ENCODE assay signal across 25 mouse cellular contexts in the genomic region with DNA sequence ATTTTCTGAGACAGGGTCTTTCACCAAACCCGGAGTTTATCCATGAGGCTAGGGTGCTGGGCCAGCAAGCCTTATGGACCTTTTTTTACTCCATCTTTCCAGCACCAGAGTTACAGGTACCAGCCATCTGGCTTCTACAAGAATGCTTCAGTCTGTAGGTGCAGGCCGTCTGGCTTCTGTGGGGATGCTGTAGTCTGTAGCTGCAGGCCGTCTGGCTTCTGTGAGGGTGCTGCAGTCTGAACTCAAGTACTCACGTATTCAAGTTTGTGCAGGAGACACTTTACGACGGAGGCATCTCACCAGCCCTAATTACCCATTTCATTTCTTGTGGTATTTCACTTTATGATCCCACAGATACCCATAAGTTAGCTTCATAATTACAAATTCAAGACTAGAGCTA.
"Had no signal": no experiment of that assay in that cellular context is flagged by ENCODE, and none has a peak within 500 bp of the region (broad histone marks: within the 10 kb centered on the region; RNA-seq: fewer than 3 reads in every experiment).

No protein-coding gene starts in this region.

- ATAC-seq: hindbrain, embryonic 16.5 days; inflammation-experienced regulatory T-cells, adult 6 months; intestine, embryonic 15.5 days; intestine, postnatal 0 days had no signal

- DNase-seq: gastrocnemius, adult 2 months; gastrocnemius, postnatal 10 days; gastrocnemius, postnatal 25 days; heart, adult 18-20 months; heart, postnatal 10 days; heart, postnatal 4 days; kidney, adult 18-20 months; kidney, adult 8-10 months; kidney, postnatal 10 days; kidney, postnatal 25 days; kidney, postnatal 4 days; liver had no signal

- H3K27ac ChIP-seq: gastrocnemius, adult 2 months; heart, embryonic 10.5 days; hindbrain, embryonic 10.5 days; hindbrain, embryonic 12.5 days; hindbrain, embryonic 14.5 days; intestine, embryonic 15.5 days; layer of hippocampus, adult 2 months; left cerebral cortex, adult 2 months; limb, embryonic 10.5 days; limb, embryonic 12.5 days had no signal

- H3K4me2 ChIP-seq: heart, embryonic 12.5 days; hindbrain, embryonic 12.5 days; hindbrain, embryonic 14.5 days; intestine, embryonic 15.5 days; limb, embryonic 12.5 days had no signal

- H3K4me3 ChIP-seq: gastrocnemius, adult 2 months; heart, embryonic 10.5 days; heart, embryonic 12.5 days; hindbrain, embryonic 10.5 days; hindbrain, embryonic 12.5 days; intestine, embryonic 15.5 days; layer of hippocampus, adult 2 months; left cerebral cortex, adult 2 months; limb, embryonic 10.5 days; limb, embryonic 12.5 days had no signal

- H3K36me3 ChIP-seq: heart, embryonic 10.5 days; heart, embryonic 12.5 days; hindbrain, embryonic 10.5 days; hindbrain, embryonic 12.5 days; intestine, embryonic 15.5 days; limb, embryonic 10.5 days; limb, embryonic 12.5 days had no signal

- H3K4me1 ChIP-seq: intestine, embryonic 15.5 days; limb, embryonic 10.5 days; limb, embryonic 12.5 days had no signal

- H3K27me3 ChIP-seq: heart, embryonic 12.5 days; hindbrain, embryonic 12.5 days; intestine, embryonic 15.5 days; limb, embryonic 12.5 days had no signal

- H3K9ac ChIP-seq: heart, embryonic 12.5 days; hindbrain, embryonic 12.5 days; hindbrain, embryonic 14.5 days; intestine, embryonic 15.5 days; limb, embryonic 12.5 days had no signal

- H3K9me3 ChIP-seq: heart, embryonic 10.5 days; heart, embryonic 12.5 days; hindbrain, embryonic 10.5 days; hindbrain, embryonic 12.5 days; intestine, embryonic 15.5 days; limb, embryonic 10.5 days; limb, embryonic 12.5 days had no signal
